Mouse (Mus musculus) liver, embryonic 14.5 days (tissue): ENCODE results near the gene Aacs. TPM values are rescaled to one million over a fixed set of nuclear protein-coding genes. Genes with fewer than 3 reads are reported as not detected.
A peak's percentile ranks its signal among the peaks of the same experiment; 100 is the strongest.

ENCODE experiments used
- ATAC-seq: fragments of 200-750 bp; cut with Nextera tagmentation; 2 replicates; pipeline ENCODE4 v1.8.0; 2017; ENCODE audit warnings: moderate number of reproducible peaks, mild to moderate bottlenecking, moderate library complexity; ENCODE audit not compliant: insufficient read depth
- DNase-seq, 3 experiments: peaks; one replicate each; pipeline ENCODE4 v3.0.0-alpha.2; 2012 to 2013; ENCODE audit warnings: low read depth in 3 of 3, low spot score in 3 of 3
- H3K27ac ChIP-seq: fragments of 300-500 bp; sonication (generic); 2 replicates; pipeline ENCODE4 v1.5.1; 2014; ENCODE audit warnings: moderate library complexity, mild to moderate bottlenecking, control low read depth, inconsistent platforms
- H3K27me3 ChIP-seq: fragments of 300-500 bp; sonication (generic); 2 replicates; pipeline ENCODE4 v1.6.1; 2014; ENCODE audit warnings: mild to moderate bottlenecking, low read length, moderate library complexity; ENCODE audit not compliant: control insufficient read depth, insufficient read depth
- H3K36me3 ChIP-seq: fragments of 300-500 bp; sonication (generic); replicated peaks from 2 replicates; pipeline ENCODE4 v1.6.1; 2014; ENCODE audit warnings: low read depth; ENCODE audit not compliant: control insufficient read depth, insufficient read depth
- H3K4me1 ChIP-seq, 2 experiments: fragments of 200-500 bp in 1 of 2; fragments of 300-500 bp in 1 of 2; sonication (generic) in 1 of 2; replicated peaks; 2 replicates each; pipeline ENCODE4 v1.6.1; 2012 to 2014; ENCODE audit warnings: antibody characterized with exemption in 1 of 2, inconsistent platforms in 1 of 2, low read length in 1 of 2; ENCODE audit not compliant: control insufficient read depth in 2 of 2, insufficient read depth in 2 of 2
- H3K4me2 ChIP-seq: fragments of 300-500 bp; sonication (generic); 2 replicates; pipeline ENCODE4 v1.6.1; 2014; ENCODE audit warnings: low read depth, mild to moderate bottlenecking, control low read depth, moderate library complexity
- H3K4me3 ChIP-seq, 2 experiments: fragments of 200-500 bp in 1 of 2; fragments of 300-500 bp in 1 of 2; sonication (generic) in 1 of 2; 2 replicates each; pipeline ENCODE4 v1.5.1; 2012 to 2014; ENCODE audit warnings: low read depth in 2 of 2, low read length in 2 of 2, mild to moderate bottlenecking in 2 of 2, control low read depth in 1 of 2, inconsistent platforms in 1 of 2, moderate library complexity in 1 of 2; ENCODE audit not compliant: insufficient read depth in 1 of 2
- H3K9ac ChIP-seq: fragments of 300-500 bp; sonication (generic); replicated peaks from 2 replicates; pipeline ENCODE4 v1.6.1; 2014; ENCODE audit warnings: mild to moderate bottlenecking, control low read depth, moderate library complexity
- H3K9me3 ChIP-seq: fragments of 300-500 bp; sonication (generic); 2 replicates; pipeline ENCODE4 v1.6.1; 2016; ENCODE audit warnings: low read length, mixed read lengths; ENCODE audit not compliant: control insufficient read depth
- CTCF ChIP-seq: IDR thresholded peaks from 2 replicates; pipeline ENCODE4 v1.5.1; 2016; ENCODE audit warnings: antibody characterized with exemption, low read depth, control low read depth
- EP300 ChIP-seq: IDR thresholded peaks from 2 replicates; pipeline ENCODE4 v1.6.1; 2016; ENCODE audit warnings: antibody characterized with exemption, low read depth
- WGBS: fragments of 180-500 bp; shearing (Covaris S2); extraction: QIAGEN DNeasy Blood & Tissue Kit; methylation state at CpG from one replicate; pipeline ENCODE4 v1.1.7; 2014; ENCODE audit not compliant: insufficient replicate concordance; 5-methylcytosine and 5-hydroxymethylcytosine counted together
- polyA plus RNA-seq, 2 experiments: library from polyadenylated mRNA; depleted of rRNA in 1 of 2; stranded (reverse) in 1 of 2; unstranded in 1 of 2; fragments of >200 nt; fragmentation: Nextera tagmentation in 1 of 2; extraction: Ambion mirVana in 1 of 2; gene quantifications; 2 replicates each; pipeline versions ENCODE4 v1.2.1 to v1.2.3; 2012 to 2014

The Aacs gene
- polyA plus RNA-seq, 2 experiments, result 11.0 to 13.2 TPM

DNA sequence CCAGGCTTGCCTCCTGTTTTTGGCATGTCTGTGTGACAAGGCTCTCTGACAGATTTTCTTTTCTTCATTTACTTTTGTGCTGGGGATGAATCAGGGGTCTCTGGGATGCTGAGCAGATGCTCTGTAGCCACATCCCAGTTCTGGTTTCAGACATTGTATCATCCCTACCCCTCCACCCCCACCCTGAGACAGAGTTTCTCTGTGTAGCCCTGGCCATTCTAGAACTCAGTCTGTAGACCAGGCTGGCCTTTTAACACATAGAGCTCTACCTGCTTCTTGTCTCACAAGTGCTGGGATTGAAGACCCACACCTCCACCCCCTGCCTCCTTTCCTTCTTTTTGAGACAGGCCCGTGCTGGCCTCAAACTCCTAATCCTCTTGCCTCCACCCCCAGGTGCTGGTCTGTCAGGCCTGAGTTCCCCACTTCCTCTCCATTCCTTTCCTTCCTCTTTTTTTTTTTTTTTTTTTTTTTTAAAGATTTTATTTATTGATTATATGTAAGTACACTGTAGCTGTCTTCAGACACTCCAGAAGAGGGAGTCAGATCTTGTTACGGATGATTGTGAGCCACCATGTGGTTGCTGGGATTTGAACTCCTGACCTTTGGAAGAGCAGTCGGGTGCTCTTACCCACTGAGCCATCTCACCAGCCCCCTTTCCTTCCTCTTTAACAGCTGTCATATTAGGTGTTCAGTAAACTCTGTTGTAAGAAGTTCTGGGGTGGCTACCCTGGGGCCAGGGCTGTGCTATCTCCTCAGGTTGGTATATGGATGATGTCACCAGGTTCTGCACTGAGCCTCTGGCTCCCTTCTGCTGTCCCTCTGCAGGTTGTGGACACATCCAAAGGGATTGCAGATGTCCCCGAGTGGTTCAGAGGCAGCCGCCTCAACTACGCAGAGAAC lies 8.3 kb downstream of the Aacs start:
- TF ChIP-seq EP300, result no peak
- TF ChIP-seq CTCF, result no peak
- WGBS, result 59% methylated on average over 5 of the region's 6 CpGs
- Histone ChIP-seq H3K36me3 (peaks cover 5% of the 10 kb centered on the region; the same call in 1 of the 2 replicates), H3K4me3 (no peak overlapping the region), H3K27ac (no peak overlapping the region), H3K4me1 (no peaks in the 10 kb centered on the region; a peak in 1 of 4 replicates), H3K4me2 (no peak overlapping the region), H3K9me3 (no peaks in the 10 kb centered on the region), H3K27me3 (no peaks in the 10 kb centered on the region), H3K9ac (no peak overlapping the region)
- ATAC-seq (peak; percentile 27; the same call in 1 of the 2 replicates), DNase-seq (no peak)

GRCm38 (mm10) chr5:125485031-125485778 lies 9.6 kb downstream of the Aacs start:
- H3K36me3 ChIP-seq, result peaks cover 5% of the 10 kb centered on the region; the same call in 1 of the 2 replicates
- H3K9me3 ChIP-seq, result no peaks in the 10 kb centered on the region
- no peak overlapping the region for H3K27ac ChIP-seq
- H3K9ac ChIP-seq, result no peak overlapping the region
- 63% methylated on average over 4 of the region's 4 CpGs for WGBS
- no peak overlapping the region for H3K4me3 ChIP-seq
- TF ChIP-seq EP300 (no peak), CTCF (no peak)
- no peak for ATAC-seq
- no peak for DNase-seq
- no peaks in the 10 kb centered on the region for H3K27me3 ChIP-seq
- no peak overlapping the region for H3K4me2 ChIP-seq
- H3K4me1 ChIP-seq, result no peaks in the 10 kb centered on the region; a peak in 1 of 4 replicates

DNA sequence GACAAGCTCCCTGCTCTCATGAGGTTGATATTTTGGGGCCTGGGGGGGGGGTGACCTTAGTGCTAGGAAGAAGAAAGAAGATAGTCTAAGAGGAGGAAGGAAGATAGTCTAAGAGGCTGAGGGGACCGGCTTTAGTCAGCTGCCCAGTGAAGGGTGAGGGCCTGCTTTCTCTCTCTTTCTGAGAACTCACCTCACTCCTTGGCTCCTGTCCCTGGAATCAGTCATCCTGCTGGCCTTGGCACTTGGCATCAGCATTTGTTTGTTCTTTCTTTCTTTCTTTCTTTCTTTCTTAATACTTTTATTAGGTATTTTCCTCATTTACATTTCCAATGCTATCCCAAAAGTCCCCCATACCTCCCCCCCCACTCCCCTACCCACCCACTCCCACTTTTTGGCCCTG lies 10.5 kb downstream of the Aacs start:
- Histone ChIP-seq H3K4me3 (no peak overlapping the region), H3K27me3 (no peaks in the 10 kb centered on the region), H3K4me1 (no peaks in the 10 kb centered on the region; a peak in 1 of 4 replicates), H3K4me2 (no peak overlapping the region), H3K9me3 (no peaks in the 10 kb centered on the region), H3K9ac (no peak overlapping the region), H3K27ac (no peak overlapping the region), H3K36me3 (peaks cover 5% of the 10 kb centered on the region; the same call in 1 of the 2 replicates)
- DNase-seq, result no peak
- ATAC-seq, result no peak
- TF ChIP-seq CTCF (no peak), EP300 (no peak)
- 43% methylated on average over 1 of the region's 1 CpGs for WGBS

DNA sequence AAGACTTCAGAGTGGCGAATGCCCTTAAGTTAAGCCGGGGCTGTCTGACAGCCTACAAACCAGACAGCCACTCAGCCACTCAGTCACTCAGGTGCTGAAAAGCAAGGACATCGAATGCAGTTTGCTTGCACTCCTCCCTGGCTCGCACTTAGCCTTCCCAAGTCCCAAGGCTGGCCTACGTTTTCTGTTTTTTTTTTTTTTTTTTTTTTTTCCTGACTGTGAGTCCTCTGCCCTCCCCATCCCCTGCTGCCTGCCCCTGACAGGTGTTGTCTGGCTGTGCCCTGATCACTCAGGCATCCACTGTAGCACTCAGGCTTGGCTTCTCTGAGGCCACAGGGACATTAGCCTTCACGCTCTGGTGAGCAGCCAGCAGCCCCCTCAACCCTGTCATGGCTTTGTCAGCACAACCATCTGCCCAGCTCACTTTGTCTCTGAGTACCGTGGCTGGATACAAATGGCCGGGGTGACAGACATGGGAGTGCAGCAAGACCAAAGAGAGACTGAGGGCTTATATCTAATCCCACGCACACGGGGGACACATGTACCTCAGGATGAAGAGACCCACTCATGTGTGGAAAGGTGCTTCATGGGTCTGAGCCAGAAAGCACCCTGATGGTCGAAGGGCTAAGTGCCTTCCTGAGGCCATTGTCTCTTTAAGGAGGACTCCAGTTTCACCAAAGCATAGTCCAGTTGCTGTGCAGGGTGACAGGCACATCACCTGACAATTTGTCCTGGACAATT lies 11.9 kb downstream of the Aacs start:
- TF ChIP-seq CTCF (no peak), EP300 (no peak)
- Histone ChIP-seq H3K36me3 (peaks cover 5% of the 10 kb centered on the region), H3K27ac (no peak overlapping the region), H3K4me1 (no peaks in the 10 kb centered on the region; a peak in 1 of 4 replicates), H3K4me2 (no peak overlapping the region), H3K27me3 (no peaks in the 10 kb centered on the region), H3K9me3 (no peaks in the 10 kb centered on the region), H3K4me3 (no peak overlapping the region), H3K9ac (no peak overlapping the region)
- ATAC-seq, result no peak
- 70% methylated on average over 11 of the region's 11 CpGs for WGBS
- DNase-seq, result no peak
